ENCODE assay signal across 15 mouse cellular contexts in genomic region chr3:107786344-107786743, GRCm38 (mm10).
"Had no signal": no experiment of that assay in that cellular context is flagged by ENCODE, and none has a peak within 500 bp of the region (broad histone marks: within the 10 kb centered on the region; RNA-seq: fewer than 3 reads in every experiment).

No protein-coding gene starts in this region.

- H3K27me3 ChIP-seq: neural tube, embryonic 15.5 days; stomach, embryonic 15.5 days had no signal

- H3K9me3 ChIP-seq: neural tube, embryonic 15.5 days; stomach, embryonic 15.5 days had no signal

- H3K4me3 ChIP-seq: neural tube, embryonic 15.5 days; stomach, embryonic 15.5 days had no signal

- H3K9ac ChIP-seq: neural tube, embryonic 15.5 days; stomach, embryonic 15.5 days had no signal

- H3K36me3 ChIP-seq: neural tube, embryonic 15.5 days; stomach, embryonic 15.5 days had no signal

- H3K27ac ChIP-seq: neural tube, embryonic 15.5 days; stomach, embryonic 15.5 days; stomach, postnatal 0 days had no signal

- H3K4me2 ChIP-seq: neural tube, embryonic 15.5 days; stomach, embryonic 15.5 days had no signal

- DNase-seq: retina, postnatal 1 day; right cerebral cortex, adult 18-20 months; right cerebral cortex, postnatal 14 days; right cerebral cortex, postnatal 25 days; right cerebral cortex, postnatal 4 days; spleen, adult 18-20 months; thymus, adult 18-20 months; thymus, adult 2 months; thymus, postnatal 14 days; thymus, postnatal 25 days; thymus, postnatal 36 days; thymus, postnatal 4 days had no signal
